Mouse (Mus musculus) adipose tissue, adult 10 weeks (tissue): ENCODE data around the gene Snx19. TPM values are rescaled to one million over a fixed set of nuclear protein-coding genes. Genes with fewer than 3 reads are reported as not detected.

Experiments
- polyA plus RNA-seq: library from polyadenylated mRNA; stranded (reverse); fragments of 350-450 nt; fragmentation: Illumina TruSeq; extraction: RNeasy Lipid Tissue Mini Kit (QIAGEN cat#74804); gene quantifications from one replicate; pipeline ENCODE4 v1.2.3, GENCODE M21; 2014; ENCODE audit warnings: low read depth, low replicate concordance

Gene Snx19
- polyA plus RNA-seq: 22.8 TPM

DNA sequence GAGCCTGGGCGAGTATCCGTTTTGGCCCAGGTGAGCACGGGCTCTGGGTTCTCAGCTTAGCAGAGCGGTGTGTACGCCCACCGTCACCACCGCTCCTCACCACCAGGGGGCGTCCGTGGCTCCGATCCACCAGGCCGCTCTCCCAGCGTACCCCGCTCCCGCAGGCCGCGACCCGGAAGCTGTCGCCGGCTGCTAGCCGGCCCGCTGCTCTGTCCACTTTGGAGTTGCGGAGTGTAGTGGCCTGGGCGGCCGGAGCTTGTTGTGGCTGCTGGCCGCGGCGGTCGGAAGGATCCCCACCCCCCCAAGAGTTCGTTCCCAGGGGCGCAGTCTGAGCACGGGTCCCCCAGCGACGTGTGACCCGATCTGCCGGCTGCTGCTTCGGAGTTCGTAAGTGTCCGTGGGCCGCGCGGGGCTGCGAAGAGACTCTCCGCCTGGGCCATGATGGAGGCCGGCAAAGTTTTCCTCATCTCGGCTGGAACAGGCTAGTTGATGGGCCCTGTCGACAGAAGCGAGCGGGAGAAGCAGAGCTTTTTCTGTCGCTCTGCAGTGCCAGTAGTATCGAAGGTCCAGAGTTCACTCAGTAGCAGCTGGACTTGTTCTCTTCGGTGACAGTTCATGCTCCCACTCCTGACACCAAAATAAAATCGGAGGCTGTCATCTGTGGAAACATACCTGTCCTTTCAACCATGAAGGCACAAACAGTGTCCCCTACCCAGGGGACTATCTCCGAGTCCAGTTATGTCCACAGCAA lies at the start of gene Snx19:
Gene Snx19 (plus strand): TSS at position 227 of the 751 bp plus-strand sequence.

